Mouse (Mus musculus) lung, embryonic 14.5 days (tissue): Measurements from ENCODE around the gene Aftph. TPM values are rescaled to one million over a fixed set of nuclear protein-coding genes. Genes with fewer than 3 reads are reported as not detected.
A peak's percentile ranks its signal among the peaks of the same experiment; 100 is the strongest.

ENCODE experiments used
- ATAC-seq: fragments of 200-750 bp; cut with Nextera tagmentation; 2 replicates; pipeline ENCODE4 v1.8.0; 2017; ENCODE audit warnings: mild to moderate bottlenecking, moderate TSS enrichment, moderate library complexity; ENCODE audit not compliant: insufficient read depth
- DNase-seq: peaks from one replicate; pipeline ENCODE4 v3.0.0-alpha.2; 2015
- H3K27ac ChIP-seq: fragments of 300-500 bp; sonication (generic); 2 replicates; pipeline ENCODE4 v1.5.1; 2014; ENCODE audit warnings: low read depth, mild to moderate bottlenecking, moderate library complexity
- H3K27me3 ChIP-seq: fragments of 300-500 bp; sonication (generic); 2 replicates; pipeline ENCODE4 v1.6.1; 2014; ENCODE audit warnings: low read length, control low read depth; ENCODE audit not compliant: insufficient read depth
- H3K36me3 ChIP-seq: fragments of 300-500 bp; sonication (generic); 2 replicates; pipeline ENCODE4 v1.6.1; 2014; ENCODE audit warnings: control low read depth; ENCODE audit not compliant: insufficient read depth
- H3K4me1 ChIP-seq: fragments of 300-500 bp; sonication (generic); 2 replicates; pipeline ENCODE4 v1.6.1; 2014; ENCODE audit warnings: antibody characterized with exemption, control low read depth; ENCODE audit not compliant: insufficient read depth
- H3K4me2 ChIP-seq: fragments of 300-500 bp; sonication (generic); 2 replicates; pipeline ENCODE4 v1.6.1; 2014; ENCODE audit warnings: mild to moderate bottlenecking
- H3K4me3 ChIP-seq: fragments of 300-500 bp; sonication (generic); 2 replicates; pipeline ENCODE4 v1.5.1; 2014; ENCODE audit warnings: low read depth, low read length
- H3K9ac ChIP-seq: fragments of 300-500 bp; sonication (generic); 2 replicates; pipeline ENCODE4 v1.6.1; 2014
- H3K9me3 ChIP-seq: fragments of 300-500 bp; sonication (generic); 2 replicates; pipeline ENCODE4 v1.6.1; 2016; ENCODE audit warnings: low read depth, low read length, control low read depth
- CTCF ChIP-seq: IDR thresholded peaks from 2 replicates; pipeline ENCODE4 v1.5.1; 2016; ENCODE audit warnings: antibody characterized with exemption, low read depth
- WGBS: fragments of 180-500 bp; shearing (Covaris S2); extraction: QIAGEN DNeasy Blood & Tissue Kit; methylation state at CpG from one replicate; pipeline ENCODE4 v1.1.7; 2014; 5-methylcytosine and 5-hydroxymethylcytosine counted together
- polyA plus RNA-seq: library from polyadenylated mRNA; unstranded; fragments of >200 nt; fragmentation: Nextera tagmentation; extraction: Ambion mirVana; gene quantifications from 2 replicates; pipeline ENCODE4 v1.2.1, GENCODE M21; 2014

Aftph gene
- polyA plus RNA-seq, 1 experiment from 2014 or later: 20.4 TPM

GRCm38 (mm10) chr11:20660111-20661097 is 81.0 kb downstream of the Aftph start:
- no peak overlapping the region for H3K4me2 ChIP-seq
- no peaks in the 10 kb centered on the region for H3K9me3 ChIP-seq
- no peak for ATAC-seq
- H3K9ac ChIP-seq: no peak overlapping the region
- DNase-seq: peak; percentile 66
- WGBS: 53% methylated on average over 14 of the region's 14 CpGs
- H3K27me3 ChIP-seq: no peaks in the 10 kb centered on the region
- no peak overlapping the region; the same call in 1 of the 2 replicates for H3K27ac ChIP-seq
- peaks cover 23% of the 10 kb centered on the region for H3K4me1 ChIP-seq
- TF ChIP-seq CTCF: no peak
- no peaks in the 10 kb centered on the region for H3K36me3 ChIP-seq
- no peak overlapping the region for H3K4me3 ChIP-seq

GRCm38 (mm10) chr11:20659094-20659493 is 82.3 kb downstream of the Aftph start:
- TF ChIP-seq CTCF: no peak
- Histone ChIP-seq H3K4me1 (peaks cover 33% of the 10 kb centered on the region), H3K4me3 (no peak overlapping the region), H3K9me3 (no peaks in the 10 kb centered on the region), H3K4me2 (no peak overlapping the region), H3K9ac (no peak overlapping the region), H3K27me3 (no peaks in the 10 kb centered on the region), H3K27ac (peak overlapping the region; percentile 19; the same call in 1 of the 2 replicates), H3K36me3 (0 out of 2 replicates have a peak, but pooled peaks cover 2% of the 10 kb centered on the region)
- ATAC-seq: no peak
- DNase-seq: peak; percentile 86
- WGBS: 47% methylated on average over 3 of the region's 3 CpGs

GRCm38 (mm10) chr11:20656711-20657057 is 84.7 kb downstream of the Aftph start:
- Histone ChIP-seq H3K27me3 (no peaks in the 10 kb centered on the region), H3K4me2 (peak overlapping the region; percentile 54), H3K9me3 (no peaks in the 10 kb centered on the region), H3K4me3 (peak overlapping the region; percentile 3; the same call in 1 of the 2 replicates), H3K9ac (peak overlapping the region; percentile 29), H3K4me1 (peaks cover 33% of the 10 kb centered on the region), H3K36me3 (peaks cover 11% of the 10 kb centered on the region), H3K27ac (peak overlapping the region; percentile 93)
- peak; percentile 41; the same call in 1 of the 2 replicates for ATAC-seq
- WGBS: 19% methylated on average over 10 of the region's 10 CpGs
- no peak for TF ChIP-seq CTCF
- DNase-seq: peak; percentile 55

- DNase-seq: peak; percentile 87
- Histone ChIP-seq H3K9me3 (no peaks in the 10 kb centered on the region), H3K9ac (peak overlapping the region; percentile 29), H3K36me3 (peaks cover 11% of the 10 kb centered on the region), H3K4me2 (peak overlapping the region; percentile 54), H3K27ac (peak overlapping the region; percentile 93), H3K4me1 (peaks cover 33% of the 10 kb centered on the region), H3K27me3 (no peaks in the 10 kb centered on the region), H3K4me3 (peak overlapping the region; percentile 3)
- WGBS: 6% methylated on average over 18 of the region's 18 CpGs
- TF ChIP-seq CTCF: no peak
- peak; percentile 86 for ATAC-seq
Observed at GRCm38 (mm10) chr11:20655795-20656710, 85.3 kb downstream of the Aftph start.

- H3K9ac ChIP-seq: no peak overlapping the region
- ATAC-seq: no peak
- H3K27ac ChIP-seq: peak overlapping the region; percentile 58; the same call in 1 of the 2 replicates
- no peak overlapping the region for H3K4me2 ChIP-seq
- no peak overlapping the region for H3K4me3 ChIP-seq
- no peak for TF ChIP-seq CTCF
- 52% methylated on average over 1 of the region's 1 CpGs for WGBS
- peaks cover 36% of the 10 kb centered on the region for H3K4me1 ChIP-seq
- no peaks in the 10 kb centered on the region for H3K9me3 ChIP-seq
- H3K27me3 ChIP-seq: no peaks in the 10 kb centered on the region
- DNase-seq: peak; percentile 66
- H3K36me3 ChIP-seq: peaks cover 34% of the 10 kb centered on the region
Observed at GRCm38 (mm10) chr11:20651166-20651565, 90.2 kb downstream of the Aftph start.

- ATAC-seq: no peak
- Histone ChIP-seq H3K4me2 (no peak overlapping the region), H3K9me3 (no peaks in the 10 kb centered on the region), H3K27ac (no peak overlapping the region), H3K36me3 (peaks cover 34% of the 10 kb centered on the region), H3K27me3 (no peaks in the 10 kb centered on the region), H3K4me3 (no peak overlapping the region), H3K9ac (no peak overlapping the region), H3K4me1 (peaks cover 32% of the 10 kb centered on the region)
- WGBS: 84% methylated on average over 17 of the region's 17 CpGs
- TF ChIP-seq CTCF: no peak
- no peak for DNase-seq
Observed at GRCm38 (mm10) chr11:20650006-20650639, 91.3 kb downstream of the Aftph start.
